Mouse (Mus musculus): ENCODE results near the gene Tex52.

Tex52 gene

DNA sequence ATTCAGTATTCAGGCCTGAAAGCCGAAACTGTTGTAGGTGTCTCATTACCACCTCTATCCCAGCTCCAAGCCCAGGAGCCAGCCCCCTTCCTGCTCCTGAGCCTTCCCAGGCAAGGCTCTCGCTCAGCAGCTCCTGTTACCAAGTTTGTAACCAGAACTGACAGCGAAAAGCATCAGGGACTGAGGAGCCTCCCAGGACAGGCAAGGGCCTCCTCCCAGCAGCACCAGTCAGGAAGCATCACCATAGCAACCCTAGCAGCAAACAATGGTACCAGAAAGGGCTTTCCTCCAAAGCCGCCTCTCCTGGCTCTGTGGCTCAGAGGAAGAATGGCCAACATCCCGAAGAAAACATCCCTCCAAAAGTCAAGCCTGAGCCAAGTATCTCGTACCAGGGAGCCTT is at the start of gene Tex52, which contains the start of gene Gm44596:
Gene Tex52, plus strand, starts transcription at position 265 of the 400 bp plus-strand sequence.
Gene Gm44596, plus strand, starts transcription at position 312 of the 400 bp plus-strand sequence.
- no peak for DNase-seq (ENCODE audit: extremely low spot score, low read depth, low spot score)

DNA sequence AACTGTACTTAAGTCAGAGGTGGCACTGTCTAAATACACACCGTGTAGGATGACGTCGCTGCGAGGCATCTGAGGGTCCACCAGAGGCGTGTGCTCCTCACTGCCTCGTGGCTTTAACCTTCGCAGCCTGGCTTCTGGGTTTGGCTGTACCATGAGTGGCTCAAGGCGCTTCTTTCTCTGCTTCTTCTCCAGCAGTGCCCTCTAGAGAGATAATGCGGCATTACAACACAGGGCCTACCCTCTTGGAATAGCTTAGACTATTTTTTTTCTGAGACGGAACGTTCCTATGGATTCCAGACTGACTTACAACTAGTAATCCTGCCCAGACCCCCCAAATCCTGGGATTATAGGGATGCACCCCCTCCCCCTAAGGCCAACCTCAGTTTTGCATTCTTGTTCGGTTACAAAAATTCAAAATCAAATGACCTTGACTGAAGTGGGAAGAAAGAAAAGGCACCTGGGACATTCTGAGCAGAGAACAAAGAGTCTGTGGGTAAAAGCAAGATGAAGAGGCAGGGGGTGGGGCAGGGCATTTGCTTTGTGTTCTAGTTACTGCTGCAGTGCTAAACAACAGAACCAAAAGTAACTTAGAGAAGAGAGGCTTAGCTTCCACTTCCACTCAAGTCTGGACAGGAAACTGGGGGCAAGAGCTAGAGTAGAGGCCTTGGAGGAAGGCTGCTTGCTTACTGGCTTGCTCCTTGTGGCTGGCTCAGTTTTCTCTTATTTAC is 40.7 kb upstream of the Tex52 start:
- DNase-seq (ENCODE audit: extremely low spot score, low read depth, low spot score), result no peak

DNA sequence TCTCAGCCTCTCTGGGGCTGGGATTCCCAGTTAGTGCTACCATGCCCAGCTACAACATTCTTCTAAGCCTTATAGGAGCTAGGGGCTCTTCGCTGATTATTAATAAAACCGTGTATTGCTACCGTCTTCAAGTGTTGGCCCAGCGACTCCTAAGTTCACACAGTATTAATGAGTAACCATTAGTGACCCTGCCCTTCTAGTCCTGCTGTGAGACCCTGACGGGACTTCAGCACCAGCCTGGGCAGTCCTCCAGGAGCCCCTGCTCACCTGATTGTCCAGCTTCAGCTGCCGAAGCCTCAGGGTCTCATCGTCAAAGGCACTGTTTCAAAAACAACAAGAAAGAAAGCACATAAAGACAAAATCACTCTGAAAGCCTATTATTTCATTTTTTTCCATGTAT is 37.8 kb upstream of the Tex52 start:
- DNase-seq (ENCODE audit: extremely low spot score, low read depth, low spot score), result no peak

DNA sequence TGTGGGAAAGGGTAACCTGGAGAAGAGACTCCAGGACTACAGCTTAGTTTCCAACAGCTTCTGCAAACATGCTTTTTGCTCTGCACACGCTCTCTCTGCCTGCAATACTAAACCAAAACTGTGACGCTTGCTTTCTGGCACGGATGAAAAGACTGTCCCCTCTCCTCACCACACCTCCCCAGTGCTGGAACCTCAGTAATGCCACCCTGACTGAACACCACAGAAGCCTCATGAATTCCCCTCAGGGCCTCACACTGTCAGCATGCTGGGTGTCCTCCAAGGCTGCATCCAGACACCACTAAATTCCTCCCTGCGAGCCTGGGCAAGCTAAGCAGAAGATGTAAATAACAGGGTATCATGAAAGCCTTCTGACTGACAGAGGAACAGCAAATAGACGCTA is 36.4 kb upstream of the Tex52 start:
- DNase-seq (ENCODE audit: extremely low spot score, low read depth, low spot score), result no peak

DNA sequence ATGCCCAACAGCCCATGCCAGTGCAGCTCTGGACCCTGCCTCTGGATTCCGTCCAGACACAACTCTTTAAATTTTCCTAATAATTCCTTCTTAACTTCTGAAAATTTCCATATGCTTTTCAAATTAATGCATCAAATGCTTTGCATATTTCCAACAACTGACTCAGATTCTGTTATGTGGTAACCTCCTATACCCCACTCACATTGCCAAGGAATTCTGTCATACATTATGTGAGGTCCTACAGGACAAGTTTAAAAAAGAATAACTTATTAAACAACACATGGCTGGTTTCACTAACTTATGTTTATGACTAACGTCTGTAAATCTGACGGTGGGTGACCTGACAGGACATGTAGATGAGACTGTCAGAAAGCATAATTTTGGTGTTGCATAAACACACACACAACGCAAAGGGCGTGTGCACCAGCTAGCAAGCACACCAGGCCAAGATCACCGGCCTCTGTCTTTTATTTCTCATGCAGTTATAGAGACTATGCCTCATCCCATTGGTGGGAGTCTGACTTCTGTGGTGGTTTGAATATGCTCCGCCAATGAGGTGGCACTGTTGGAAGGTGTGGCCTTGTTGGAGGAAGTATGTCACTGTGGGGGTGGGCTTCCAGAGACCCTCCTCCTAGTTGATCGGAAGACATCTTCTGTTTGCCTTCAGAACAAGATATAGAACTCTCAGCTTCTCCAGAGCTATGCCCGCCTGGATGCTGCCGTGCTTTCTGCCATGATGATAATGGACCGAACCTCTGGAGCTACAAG is 33.1 kb upstream of the Tex52 start:
- no peak for DNase-seq (ENCODE audit: extremely low spot score, low read depth, low spot score)

- DNase-seq (ENCODE audit: extremely low spot score, low read depth, low spot score), result no peak
Observed at GRCm38 (mm10) chr6:128345623-128346022, 29.6 kb upstream of the Tex52 start.

GRCm38 (mm10) chr6:128346782-128347181 is 28.5 kb upstream of the Tex52 start:
- DNase-seq (ENCODE audit: extremely low spot score, low read depth, low spot score), result no peak

DNA sequence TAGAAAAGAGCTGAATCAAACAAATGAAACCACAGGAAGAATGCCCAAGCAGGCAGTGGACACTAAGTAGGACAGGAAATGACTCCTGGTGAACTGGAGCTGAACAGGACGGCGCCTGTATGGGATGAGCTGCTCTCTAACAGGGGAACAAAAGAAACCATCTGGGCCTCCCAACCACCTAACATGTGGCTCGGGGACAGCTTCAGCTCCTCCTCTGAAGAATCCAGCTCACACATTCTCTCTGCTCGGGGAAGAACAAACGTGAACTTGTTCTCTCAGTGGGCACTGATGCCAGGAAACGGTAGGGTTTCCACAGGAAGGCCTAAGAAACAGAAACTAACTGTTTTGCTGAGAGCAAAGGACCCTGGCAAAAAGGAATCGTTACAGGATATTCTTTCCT is 25.5 kb upstream of the Tex52 start:
- no peak for DNase-seq (ENCODE audit: extremely low spot score, low read depth, low spot score)

DNA sequence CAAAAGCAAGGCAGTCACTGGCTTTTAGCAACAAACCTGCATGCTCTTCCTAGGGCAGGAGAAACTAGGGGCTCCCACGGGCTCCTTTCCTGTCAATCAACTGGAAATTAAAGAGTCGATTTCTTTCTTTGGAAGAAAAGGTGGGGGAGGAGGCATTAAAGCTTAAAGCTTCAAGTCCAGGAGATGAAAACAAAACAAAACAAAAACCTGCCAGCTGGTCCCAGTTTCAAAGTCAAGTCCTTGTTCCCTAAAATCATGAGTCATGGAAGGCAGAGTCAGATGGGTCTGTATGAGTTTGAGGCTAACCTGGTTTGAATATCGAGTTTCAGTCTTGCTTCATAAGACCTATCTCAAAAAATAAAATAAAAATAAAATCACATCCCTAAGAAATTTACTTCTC is 21.1 kb upstream of the Tex52 start:
- no peak for DNase-seq (ENCODE audit: extremely low spot score, low read depth, low spot score)

GRCm38 (mm10) chr6:128355201-128355681 is 20.0 kb upstream of the Tex52 start:
- no peak for DNase-seq (ENCODE audit: extremely low spot score, low read depth, low spot score)

- peak; percentile 80 for DNase-seq (ENCODE audit: extremely low spot score, low read depth, low spot score)
Observed at GRCm38 (mm10) chr6:128355726-128356416, 19.4 kb upstream of the Tex52 start, which contains the start of gene Tulp3. Gene Tulp3, minus strand, starts transcription at chr6:128355851.

- DNase-seq (ENCODE audit: extremely low spot score, low read depth, low spot score), result no peak
Observed at GRCm38 (mm10) chr6:128358999-128359398, 16.3 kb upstream of the Tex52 start.

DNA sequence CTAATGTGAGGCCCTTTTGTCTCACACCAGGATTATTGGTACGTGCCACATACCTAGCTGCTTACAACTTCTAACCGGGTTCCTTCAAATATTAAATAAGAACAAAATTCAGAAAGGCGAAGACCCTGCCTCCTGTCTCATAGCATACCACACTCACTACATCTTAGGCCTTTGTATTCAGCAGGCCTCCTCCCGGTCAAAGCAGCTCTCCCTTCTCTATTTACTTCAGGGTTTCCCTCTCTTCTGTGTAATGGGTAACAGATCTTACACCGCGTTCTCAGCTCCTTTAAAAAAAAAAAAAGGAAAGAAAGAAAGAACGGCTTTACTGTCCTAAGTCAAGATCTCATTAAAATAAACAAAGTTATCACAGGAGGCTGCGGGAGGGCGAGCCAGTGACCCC is 13.4 kb upstream of the Tex52 start:
- no peak for DNase-seq (ENCODE audit: extremely low spot score, low read depth, low spot score)

GRCm38 (mm10) chr6:128362381-128363006 is 12.8 kb upstream of the Tex52 start, which contains the start of the genes Rhno1 and Foxm1:
Gene Rhno1, minus strand, starts transcription at chr6:128362911.
Gene Foxm1, plus strand, starts transcription at chr6:128362967.
- DNase-seq (ENCODE audit: extremely low spot score, low read depth, low spot score), result no peak

DNA sequence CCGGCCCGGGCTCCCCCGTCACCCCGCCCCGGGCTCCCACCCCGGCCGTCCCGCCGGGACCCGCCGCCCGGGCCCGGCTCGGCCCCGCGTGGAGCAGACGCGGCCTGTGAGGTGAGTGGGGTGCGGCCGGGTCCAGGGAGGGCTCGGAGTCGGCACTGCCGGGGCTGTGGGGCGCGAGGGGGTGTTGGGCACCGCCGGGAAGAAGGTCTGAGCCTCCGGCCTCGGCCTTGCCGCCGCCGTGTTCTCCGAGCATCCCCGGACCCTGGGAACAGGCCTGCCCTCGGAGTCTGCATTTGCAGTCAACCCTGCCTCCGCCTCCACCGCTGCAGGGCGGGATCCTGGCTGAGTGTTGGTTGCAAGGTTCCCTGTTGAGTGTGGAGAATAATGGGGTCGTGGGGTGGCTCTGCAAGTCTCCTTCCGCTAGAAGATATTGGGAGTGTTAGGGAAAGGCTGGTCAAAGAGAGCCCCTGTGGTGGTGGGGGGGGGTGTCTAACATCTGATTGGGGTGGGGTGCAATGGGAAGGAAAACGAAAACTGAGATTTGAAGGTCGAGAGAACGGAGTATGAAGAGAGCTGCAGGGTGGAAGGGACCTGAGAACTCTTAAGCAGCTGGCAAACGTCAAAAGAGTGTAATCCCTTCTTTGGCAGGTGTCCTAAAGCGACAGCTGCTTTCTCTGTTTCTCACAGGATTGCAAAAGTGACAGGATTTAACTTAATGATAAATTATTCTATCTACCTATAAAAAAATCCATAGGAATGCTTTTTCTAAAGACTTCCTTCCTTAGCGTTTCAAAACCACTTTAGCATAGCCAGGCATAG is 12.0 kb upstream of the Tex52 start:
- no peak for DNase-seq (ENCODE audit: extremely low spot score, low read depth, low spot score)

DNA sequence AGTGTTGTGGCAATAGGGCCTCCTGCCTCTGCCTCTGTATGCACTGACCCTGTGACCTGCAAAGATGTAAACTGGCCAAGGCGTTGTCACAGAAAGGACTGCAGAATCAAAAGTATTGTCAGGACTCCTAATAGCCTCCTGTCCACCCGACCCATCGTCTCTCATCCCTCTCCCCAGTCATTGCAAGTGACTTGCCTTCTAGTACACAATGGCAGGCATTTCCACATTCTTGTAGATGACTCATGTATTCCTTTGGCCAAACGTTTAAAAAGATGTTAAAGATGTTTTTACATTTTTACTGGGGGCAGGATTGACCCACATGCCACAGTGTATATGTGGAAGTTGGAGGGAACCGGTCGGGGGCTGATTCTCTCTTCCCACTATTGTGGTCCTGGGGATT is 10.5 kb upstream of the Tex52 start:
- no peak for DNase-seq (ENCODE audit: extremely low spot score, low read depth, low spot score)

GRCm38 (mm10) chr6:128366466-128366865 is 8.8 kb upstream of the Tex52 start:
- DNase-seq (ENCODE audit: extremely low spot score, low read depth, low spot score), result no peak

- no peak for DNase-seq (ENCODE audit: extremely low spot score, low read depth, low spot score)
Observed at GRCm38 (mm10) chr6:128370040-128370439, 5.2 kb upstream of the Tex52 start.

DNA sequence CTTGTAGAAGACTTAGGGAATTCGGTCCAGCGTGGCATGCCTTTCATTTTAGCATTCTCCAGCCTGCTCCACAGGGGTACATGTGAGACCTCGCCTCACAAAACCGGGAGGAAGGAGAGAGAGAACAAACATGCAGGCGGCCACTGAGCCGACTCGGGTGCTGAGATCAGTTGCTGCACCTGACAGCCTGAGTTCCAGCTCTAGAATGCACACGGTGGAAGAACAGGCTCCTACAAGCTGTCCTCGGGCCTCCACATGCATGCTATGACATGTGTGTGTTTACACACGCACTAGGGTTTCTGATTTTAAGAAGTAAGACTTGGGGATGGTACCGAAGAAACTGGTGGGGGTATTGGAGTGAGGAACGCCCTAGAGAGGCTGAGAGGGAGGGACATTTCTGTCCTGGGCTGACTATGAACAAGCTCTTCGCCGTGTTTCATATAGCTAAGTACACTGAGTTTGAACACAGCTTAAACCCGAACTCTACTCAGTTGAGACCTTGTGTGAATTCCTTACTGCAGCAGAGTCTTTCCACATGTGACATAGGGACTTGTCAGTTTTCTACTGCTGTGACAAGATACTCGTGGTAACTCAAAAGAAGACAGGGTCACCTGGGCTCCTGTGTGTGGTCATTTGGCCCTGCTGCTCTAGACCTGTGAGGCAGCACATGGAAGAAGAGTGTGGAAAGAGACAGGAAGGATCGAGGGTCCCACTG is 1.3 kb downstream of the Tex52 start:
- DNase-seq (ENCODE audit: extremely low spot score, low read depth, low spot score), result no peak
